Mouse (Mus musculus): ENCODE data around the gene Ctdsp1. TPM values are rescaled to one million over a fixed set of nuclear protein-coding genes. Genes with fewer than 3 reads are reported as not detected.

Gene Ctdsp1
- total RNA-seq, 1 experiment from 2014 or later = 128 TPM

Small RNAs within 50 kb of the gene (microRNA-seq; reads per million reads assigned to microRNA genes)
- 44,595 to 58,804 reads per million in 2 experiments for gene Mir26b

Other genes starting within 250 kb of the Ctdsp1 start
- 0.19 and 1.8 TPM in 2 replicates for gene Cxcr2, start 237.5 kb upstream of the Ctdsp1 start, total RNA-seq (2021)
- not detected in 2 replicates for gene Cxcr1, start 196.9 kb upstream of the Ctdsp1 start, total RNA-seq (2021)
- 177 and 194 TPM in 2 replicates for gene Arpc2, start 155.4 kb upstream of the Ctdsp1 start, total RNA-seq (2021)
- not detected in 2 replicates for gene Gpbar1, start 113.0 kb upstream of the Ctdsp1 start, total RNA-seq (2021)
- gene Aamp, start 106.8 kb upstream of the Ctdsp1 start, total RNA-seq (2021) = 155 and 165 TPM in 2 replicates
- 111 and 115 TPM in 2 replicates for gene Pnkd, start 106.6 kb upstream of the Ctdsp1 start, total RNA-seq (2021)
- 66.7 and 82.3 TPM in 2 replicates for gene Tmbim1, start 85.9 kb upstream of the Ctdsp1 start, total RNA-seq (2021)
- 0.15 and 0.45 TPM in 2 replicates for gene Catip, start 29.4 kb upstream of the Ctdsp1 start, total RNA-seq (2021)
- gene Slc11a1, start 16.3 kb upstream of the Ctdsp1 start, total RNA-seq (2021) = 5.3 and 6.9 TPM in 2 replicates
- gene Vil1, start 17.9 kb downstream of the Ctdsp1 start, total RNA-seq (2021) = 2.4 and 3.0 TPM in 2 replicates
- gene Cnot9, start 114.5 kb downstream of the Ctdsp1 start, total RNA-seq (2021) = 30.8 and 32.2 TPM in 2 replicates
- gene Plcd4, start 151.4 kb downstream of the Ctdsp1 start, total RNA-seq (2021) = 0.34 and 0.44 TPM in 2 replicates
- 17.0 and 19.6 TPM in 2 replicates for gene Usp37, start 152.8 kb downstream of the Ctdsp1 start, total RNA-seq (2021)
- gene Zfp142, start 196.7 kb downstream of the Ctdsp1 start, total RNA-seq (2021) = 14.6 and 16.1 TPM in 2 replicates
- gene Bcs1l, start 196.8 kb downstream of the Ctdsp1 start, total RNA-seq (2021) = 26.1 and 29.0 TPM in 2 replicates
- gene Rnf25, start 209.9 kb downstream of the Ctdsp1 start, total RNA-seq (2021) = 37.9 and 40.4 TPM in 2 replicates
- 3.2 and 4.5 TPM in 2 replicates for gene Stk36, start 209.9 kb downstream of the Ctdsp1 start, total RNA-seq (2021)